ENCODE assay signal across 10 mouse cellular contexts in the genomic region with DNA sequence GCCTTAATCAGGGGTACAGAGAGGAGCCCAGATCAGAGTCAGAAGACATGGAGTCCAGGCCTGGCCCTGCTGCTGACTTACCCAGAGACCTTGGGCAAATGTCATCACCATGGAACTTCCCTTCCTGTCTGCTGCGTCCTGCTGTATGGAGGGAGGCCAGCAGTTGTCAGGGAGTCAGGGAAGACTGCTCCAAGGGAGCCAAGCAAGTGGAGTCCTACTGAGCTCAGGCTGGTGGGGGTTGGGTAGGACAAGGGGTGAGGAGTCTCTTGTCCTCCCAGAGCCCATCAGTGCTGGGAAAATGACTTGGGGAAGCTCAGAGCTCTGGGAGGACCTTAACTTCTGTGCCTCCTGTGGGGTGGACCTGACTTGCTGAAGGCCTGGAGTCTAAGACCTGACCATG. TPM values are rescaled to one million over a fixed set of nuclear protein-coding genes. Genes with fewer than 3 reads are reported as not detected.
A peak's percentile ranks its signal among the peaks of the same experiment; 100 is the strongest.
DNase-seq lines count a peak whose midpoint lies in the region; ATAC-seq lines count a peak whose summit lies in the region.
"Had no signal": no experiment of that assay in that cellular context is flagged by ENCODE, and none has a peak within 500 bp of the region (broad histone marks: within the 10 kb centered on the region; RNA-seq: fewer than 3 reads in every experiment).

No protein-coding gene starts in this region.

- H3K27ac ChIP-seq in liver, embryonic 12.5 days = no peak overlapping the region
- H3K27ac ChIP-seq in forebrain, embryonic 11.5 days (ENCODE audit: low read depth, low read length) = peak overlapping the region; percentile 60
- peak overlapping the region; percentile 72 for H3K27ac ChIP-seq in hindbrain, embryonic 16.5 days (ENCODE audit: low read depth, low read length)
- H3K27ac ChIP-seq in neural tube, embryonic 14.5 days (ENCODE audit: low read depth, low read length) = peak overlapping the region; percentile 66
- no peak overlapping the region for H3K27ac ChIP-seq in liver, embryonic 11.5 days (ENCODE audit: low read depth, low read length)
- H3K27ac ChIP-seq: lung, embryonic 15.5 days had no signal

- no peaks in the 10 kb centered on the region for H3K27me3 ChIP-seq in liver, embryonic 12.5 days (replicated peaks)
- H3K27me3 ChIP-seq in forebrain, embryonic 11.5 days (ENCODE audit: control insufficient read depth, insufficient read depth, low read length) = no peaks in the 10 kb centered on the region
- H3K27me3 ChIP-seq in hindbrain, embryonic 16.5 days (replicated peaks; ENCODE audit: control insufficient read depth, insufficient read depth, low read length) = no peaks in the 10 kb centered on the region
- no peaks in the 10 kb centered on the region for H3K27me3 ChIP-seq in neural tube, embryonic 14.5 days (ENCODE audit: control insufficient read depth, insufficient read depth, low read length)
- H3K27me3 ChIP-seq in liver, embryonic 11.5 days (replicated peaks; ENCODE audit: control insufficient read depth, insufficient read depth, low read length) = no peaks in the 10 kb centered on the region
- H3K27me3 ChIP-seq: heart, embryonic 13.5 days; lung, embryonic 15.5 days had no signal

- peaks cover 5% of the 10 kb centered on the region; the same call in 1 of the 2 replicates for H3K4me1 ChIP-seq in liver, embryonic 12.5 days
- H3K4me1 ChIP-seq in forebrain, embryonic 11.5 days (replicated peaks; ENCODE audit: control insufficient read depth, insufficient read depth, low read length) = peaks cover 12% of the 10 kb centered on the region; the same call in 1 of the 2 replicates
- H3K4me1 ChIP-seq in hindbrain, embryonic 16.5 days (ENCODE audit: control insufficient read depth, insufficient read depth, low read depth, low read length) = peaks cover 13% of the 10 kb centered on the region
- peaks cover 8% of the 10 kb centered on the region; the same call in 1 of the 2 replicates for H3K4me1 ChIP-seq in neural tube, embryonic 14.5 days (ENCODE audit: control insufficient read depth, insufficient read depth, low read length)
- no peaks in the 10 kb centered on the region for H3K4me1 ChIP-seq in liver, embryonic 11.5 days (replicated peaks; ENCODE audit: control insufficient read depth, insufficient read depth, low read length)

- H3K9me3 ChIP-seq in liver, embryonic 12.5 days (replicated peaks) = no peaks in the 10 kb centered on the region
- H3K9me3 ChIP-seq in forebrain, embryonic 11.5 days (ENCODE audit: control insufficient read depth, low read length) = no peaks in the 10 kb centered on the region
- no peaks in the 10 kb centered on the region for H3K9me3 ChIP-seq in hindbrain, embryonic 16.5 days (ENCODE audit: control insufficient read depth, low read length)
- no peaks in the 10 kb centered on the region for H3K9me3 ChIP-seq in neural tube, embryonic 14.5 days (ENCODE audit: control insufficient read depth, low read length)
- no peaks in the 10 kb centered on the region for H3K9me3 ChIP-seq in liver, embryonic 11.5 days (ENCODE audit: control insufficient read depth, low read length)
- H3K9me3 ChIP-seq: heart, embryonic 13.5 days; lung, embryonic 15.5 days had no signal

- no peaks in the 10 kb centered on the region for H3K36me3 ChIP-seq in liver, embryonic 12.5 days
- no peaks in the 10 kb centered on the region for H3K36me3 ChIP-seq in forebrain, embryonic 11.5 days (ENCODE audit: control insufficient read depth, insufficient read depth, low read length)
- no peaks in the 10 kb centered on the region for H3K36me3 ChIP-seq in hindbrain, embryonic 16.5 days (ENCODE audit: control insufficient read depth, insufficient read depth, low read length)
- no peaks in the 10 kb centered on the region for H3K36me3 ChIP-seq in neural tube, embryonic 14.5 days (ENCODE audit: control insufficient read depth, insufficient read depth, low read length)
- H3K36me3 ChIP-seq in liver, embryonic 11.5 days (ENCODE audit: control insufficient read depth, insufficient read depth, low read length) = no peaks in the 10 kb centered on the region
- H3K36me3 ChIP-seq: heart, embryonic 13.5 days; lung, embryonic 15.5 days had no signal

- DNase-seq in liver = no peak
- DNase-seq in forebrain, embryonic 11.5 days (ENCODE audit: low spot score) = no peak
- no peak for DNase-seq in liver, embryonic 11.5 days (ENCODE audit: low spot score)

- WGBS in liver, embryonic 12.5 days (ENCODE audit: insufficient replicate concordance) = 16% methylated on average over 1 of the region's 1 CpGs
- 47% methylated on average over 1 of the region's 1 CpGs for WGBS in forebrain, embryonic 11.5 days
- 7% methylated on average over 1 of the region's 1 CpGs for WGBS in hindbrain, embryonic 16.5 days
- 5% methylated on average over 1 of the region's 1 CpGs for WGBS in neural tube, embryonic 14.5 days
- 31% methylated on average over 1 of the region's 1 CpGs for WGBS in liver, embryonic 11.5 days

- H3K9ac ChIP-seq in liver, embryonic 12.5 days = no peak overlapping the region
- H3K9ac ChIP-seq in forebrain, embryonic 11.5 days (ENCODE audit: low read length) = peak overlapping the region; percentile 4; the same call in 1 of the 2 replicates
- H3K9ac ChIP-seq in hindbrain, embryonic 16.5 days (ENCODE audit: low read depth, low read length) = 0 out of 2 replicates have a peak overlapping the region, but pooled peaks have one; percentile 14
- H3K9ac ChIP-seq in neural tube, embryonic 14.5 days (replicated peaks; ENCODE audit: low read depth, low read length) = no peak overlapping the region
- no peak overlapping the region for H3K9ac ChIP-seq in liver, embryonic 11.5 days (ENCODE audit: low read depth, low read length)
- H3K9ac ChIP-seq: heart, embryonic 13.5 days; lung, embryonic 15.5 days had no signal

- 0 out of 2 replicates have a peak, but pooled peaks have one; percentile 25 for ATAC-seq in liver, embryonic 12.5 days
- ATAC-seq in forebrain, embryonic 11.5 days (replicated peaks; ENCODE audit: low FRiP score) = peak; percentile 36; the same call in 1 of the 2 replicates
- ATAC-seq in hindbrain, embryonic 16.5 days = peak; percentile 38
- peak; percentile 72 for ATAC-seq in neural tube, embryonic 14.5 days (ENCODE audit: low read depth)
- ATAC-seq in megakaryocyte, adult 5-6 weeks (ENCODE audit: poor library complexity, severe bottlenecking) = no peak
- no peak for ATAC-seq in liver, embryonic 11.5 days (replicated peaks; ENCODE audit: low FRiP score)

- H3K4me3 ChIP-seq in liver, embryonic 12.5 days = no peak overlapping the region
- no peak overlapping the region for H3K4me3 ChIP-seq in forebrain, embryonic 11.5 days (ENCODE audit: low read depth, low read length)
- H3K4me3 ChIP-seq in hindbrain, embryonic 16.5 days (ENCODE audit: low read length) = no peak overlapping the region
- no peak overlapping the region for H3K4me3 ChIP-seq in neural tube, embryonic 14.5 days (ENCODE audit: low read depth, low read length)
- H3K4me3 ChIP-seq in liver, embryonic 11.5 days (ENCODE audit: low read depth, low read length) = no peak overlapping the region
- H3K4me3 ChIP-seq: heart, embryonic 13.5 days; lung, embryonic 15.5 days had no signal

- no peak overlapping the region for H3K4me2 ChIP-seq in liver, embryonic 12.5 days
- H3K4me2 ChIP-seq in forebrain, embryonic 11.5 days (ENCODE audit: low read depth, low read length, severe bottlenecking) = no peak overlapping the region
- H3K4me2 ChIP-seq in hindbrain, embryonic 16.5 days (ENCODE audit: low read length) = no peak overlapping the region
- no peak overlapping the region for H3K4me2 ChIP-seq in neural tube, embryonic 14.5 days (ENCODE audit: low read depth, low read length)
- H3K4me2 ChIP-seq in liver, embryonic 11.5 days = no peak overlapping the region
- H3K4me2 ChIP-seq: heart, embryonic 13.5 days; lung, embryonic 15.5 days had no signal

RNA-seq across cellular contexts. Expression of gene Cdcp2, which starts 12.3 kb away (rescaled TPM):
- not detected in 2 replicates for polyA plus RNA-seq in liver, embryonic 12.5 days (2016; fragmentation: Nextera tagmentation; extraction: Ambion mirVana)
- polyA plus RNA-seq in forebrain, embryonic 11.5 days (2014; fragmentation: Nextera tagmentation; extraction: Ambion mirVana) = 0.17 TPM in 1 of 2 replicates, not detected in the other
- polyA plus RNA-seq in hindbrain, embryonic 16.5 days (2015; fragmentation: Nextera tagmentation; extraction: Ambion mirVana) = 0.08 TPM in 1 of 2 replicates, not detected in the other
- polyA plus RNA-seq in neural tube, embryonic 14.5 days (2014; fragmentation: Nextera tagmentation; extraction: Ambion mirVana) = not detected in 2 replicates
- total RNA-seq in megakaryocyte, adult 5-6 weeks (2015) = not detected in 2 replicates
- total RNA-seq in megakaryocyte, adult 5-6 weeks (2017) = not detected in 2 replicates
- polyA plus RNA-seq in liver, embryonic 11.5 days (2014; fragmentation: Nextera tagmentation; extraction: Ambion mirVana) = not detected in 2 replicates
- total RNA-seq: layer of hippocampus, postnatal 14 days had no signal
- polyA plus RNA-seq: heart, embryonic 13.5 days; lung, embryonic 15.5 days had no signal

RNA-seq across cellular contexts. Expression of gene Cyb5rl, which starts 17.6 kb away (rescaled TPM):
- 3.9 and 4.1 TPM in 2 replicates for polyA plus RNA-seq in liver, embryonic 12.5 days (2016; fragmentation: Nextera tagmentation; extraction: Ambion mirVana)
- 5.2 and 6.9 TPM in 2 replicates for polyA plus RNA-seq in forebrain, embryonic 11.5 days (2014; fragmentation: Nextera tagmentation; extraction: Ambion mirVana)
- polyA plus RNA-seq in hindbrain, embryonic 16.5 days (2015; fragmentation: Nextera tagmentation; extraction: Ambion mirVana) = 4.4 and 4.7 TPM in 2 replicates
- polyA plus RNA-seq in neural tube, embryonic 14.5 days (2014; fragmentation: Nextera tagmentation; extraction: Ambion mirVana) = 2.7 and 4.8 TPM in 2 replicates
- 1.7 and 3.3 TPM in 2 replicates for total RNA-seq in megakaryocyte, adult 5-6 weeks (2015)
- 5.5 and 7.8 TPM in 2 replicates for total RNA-seq in megakaryocyte, adult 5-6 weeks (2017)
- polyA plus RNA-seq in liver, embryonic 11.5 days (2014; fragmentation: Nextera tagmentation; extraction: Ambion mirVana) = 5.7 and 5.9 TPM in 2 replicates

RNA-seq across cellular contexts. Expression of gene Mrpl37, which starts 17.7 kb away (rescaled TPM):
- 77.0 and 79.9 TPM in 2 replicates for polyA plus RNA-seq in liver, embryonic 12.5 days (2016; fragmentation: Nextera tagmentation; extraction: Ambion mirVana)
- polyA plus RNA-seq in forebrain, embryonic 11.5 days (2014; fragmentation: Nextera tagmentation; extraction: Ambion mirVana) = 108 and 121 TPM in 2 replicates
- 83.2 and 86.8 TPM in 2 replicates for polyA plus RNA-seq in hindbrain, embryonic 16.5 days (2015; fragmentation: Nextera tagmentation; extraction: Ambion mirVana)
- polyA plus RNA-seq in neural tube, embryonic 14.5 days (2014; fragmentation: Nextera tagmentation; extraction: Ambion mirVana) = 90.9 and 94.3 TPM in 2 replicates
- total RNA-seq in megakaryocyte, adult 5-6 weeks (2015) = 45.3 and 53.6 TPM in 2 replicates
- 29.6 and 40.2 TPM in 2 replicates for total RNA-seq in megakaryocyte, adult 5-6 weeks (2017)
- polyA plus RNA-seq in liver, embryonic 11.5 days (2014; fragmentation: Nextera tagmentation; extraction: Ambion mirVana) = 122 and 128 TPM in 2 replicates

Comparison
In these comparisons a context has a peak if more than half of its experiments do, and no peak if none do; other contexts are left out.
1. ATAC-seq: peak in liver, embryonic 12.5 days (single experiment), forebrain, embryonic 11.5 days (single experiment), hindbrain, embryonic 16.5 days (single experiment) and neural tube, embryonic 14.5 days (single experiment); none in megakaryocyte, adult 5-6 weeks (single experiment) and liver, embryonic 11.5 days (single experiment).
2. H3K27ac ChIP-seq: peak in forebrain, embryonic 11.5 days (single experiment), hindbrain, embryonic 16.5 days (single experiment) and neural tube, embryonic 14.5 days (single experiment); none in liver, embryonic 12.5 days (single experiment) and liver, embryonic 11.5 days (single experiment).
3. H3K9ac ChIP-seq: peak in forebrain, embryonic 11.5 days (single experiment) and hindbrain, embryonic 16.5 days (single experiment); none in liver, embryonic 12.5 days (single experiment), neural tube, embryonic 14.5 days (single experiment) and liver, embryonic 11.5 days (single experiment).